Comparison of ENCODE assay signal across 13 mouse cellular contexts in the genomic region with DNA sequence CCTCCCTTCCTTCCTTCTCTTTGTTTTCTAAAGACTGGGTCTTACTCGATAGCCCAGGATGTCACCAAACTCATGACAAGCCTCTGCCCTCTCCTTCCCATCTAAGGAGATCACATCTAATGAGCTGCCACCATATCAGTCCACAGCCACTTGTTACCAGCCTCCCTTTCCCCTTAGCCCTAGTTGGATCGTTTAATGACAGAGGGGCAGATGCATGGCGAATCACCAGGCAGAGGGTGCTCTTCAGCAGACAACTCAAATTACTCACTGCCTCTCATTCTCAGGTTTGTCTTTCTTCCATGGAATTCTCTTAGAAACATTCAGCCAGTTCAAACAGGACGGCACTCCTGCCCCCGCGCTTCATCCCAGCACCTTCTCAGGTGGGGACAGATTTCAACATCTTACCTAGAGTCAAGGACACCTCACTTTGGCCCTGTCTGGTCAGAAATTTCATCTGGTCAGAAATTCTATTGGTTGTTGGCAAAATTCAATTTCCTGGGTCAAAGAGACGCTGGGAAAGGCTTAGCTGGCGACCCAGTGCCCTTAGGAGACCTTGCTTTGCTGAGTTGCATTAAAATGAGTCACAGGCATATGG. TPM values are rescaled to one million over a fixed set of nuclear protein-coding genes. Genes with fewer than 3 reads are reported as not detected.
A peak's percentile ranks its signal among the peaks of the same experiment; 100 is the strongest.
DNase-seq lines count a peak whose midpoint lies in the region; ATAC-seq lines count a peak whose summit lies in the region.
"Had no signal": no experiment of that assay in that cellular context is flagged by ENCODE, and none has a peak within 500 bp of the region (broad histone marks: within the 10 kb centered on the region; RNA-seq: fewer than 3 reads in every experiment).

No protein-coding gene starts in this region.

- DNase-seq in kidney, postnatal 36 days, result no peak
- DNase-seq in midbrain, embryonic 11.5 days (ENCODE audit: low spot score, missing footprints), result peak; percentile 37
- no peak for DNase-seq in midbrain, embryonic 14.5 days
- no peak for DNase-seq in thymus, postnatal 4 days
- DNase-seq in left cerebral cortex, adult 11 months (ENCODE audit: low spot score), result no peak
- DNase-seq: adrenal gland, postnatal 36 days; cerebellum, adult 11 months; right cerebral cortex, postnatal 4 days had no signal

- no peak for ATAC-seq in kidney, embryonic 14.5 days (ENCODE audit: low FRiP score, low TSS enrichment)
- no peak for ATAC-seq in midbrain, embryonic 11.5 days (ENCODE audit: low FRiP score)
- no peak for ATAC-seq in midbrain, embryonic 14.5 days (ENCODE audit: low FRiP score, low TSS enrichment)
- ATAC-seq in heart, embryonic 15.5 days (replicated peaks; ENCODE audit: insufficient number of reproducible peaks, insufficient read depth, low FRiP score, low read depth), result no peak
- no peak for ATAC-seq in stomach, embryonic 15.5 days (ENCODE audit: insufficient read depth, low FRiP score, low read depth)

- H3K4me2 ChIP-seq in kidney, embryonic 14.5 days (replicated peaks; ENCODE audit: low read depth, low read length), result no peak overlapping the region
- H3K4me2 ChIP-seq in midbrain, embryonic 11.5 days, result no peak overlapping the region
- no peak overlapping the region for H3K4me2 ChIP-seq in midbrain, embryonic 14.5 days (ENCODE audit: low read length)
- H3K4me2 ChIP-seq in heart, embryonic 15.5 days, result no peak overlapping the region
- no peak overlapping the region for H3K4me2 ChIP-seq in stomach, embryonic 15.5 days
- H3K4me2 ChIP-seq: hindbrain, embryonic 14.5 days had no signal

- peaks cover 8% of the 10 kb centered on the region; the same call in 1 of the 2 replicates for H3K36me3 ChIP-seq in kidney, embryonic 14.5 days (ENCODE audit: control insufficient read depth, insufficient read depth, low read length)
- no peaks in the 10 kb centered on the region for H3K36me3 ChIP-seq in midbrain, embryonic 11.5 days (ENCODE audit: control insufficient read depth, insufficient read depth, low read length)
- peaks cover 8% of the 10 kb centered on the region; the same call in 1 of the 2 replicates for H3K36me3 ChIP-seq in midbrain, embryonic 14.5 days (ENCODE audit: control insufficient read depth, insufficient read depth, low read length)
- H3K36me3 ChIP-seq in heart, embryonic 15.5 days, result peaks cover 19% of the 10 kb centered on the region
- H3K36me3 ChIP-seq in stomach, embryonic 15.5 days, result peaks cover 12% of the 10 kb centered on the region; the same call in 1 of the 2 replicates

- peak overlapping the region; percentile 53; the same call in 1 of the 2 replicates for H3K27ac ChIP-seq in kidney, embryonic 14.5 days (ENCODE audit: low read depth, low read length)
- H3K27ac ChIP-seq in midbrain, embryonic 11.5 days (ENCODE audit: low read depth, low read length), result no peak overlapping the region
- no peak overlapping the region for H3K27ac ChIP-seq in midbrain, embryonic 14.5 days (replicated peaks; ENCODE audit: low read depth, low read length)
- peak overlapping the region; percentile 68 for H3K27ac ChIP-seq in heart, embryonic 15.5 days
- H3K27ac ChIP-seq in stomach, embryonic 15.5 days, result peak overlapping the region; percentile 59
- H3K27ac ChIP-seq: forebrain, embryonic 10.5 days; hindbrain, embryonic 14.5 days had no signal

- H3K27me3 ChIP-seq in kidney, embryonic 14.5 days (ENCODE audit: control insufficient read depth, insufficient read depth, low read length), result no peaks in the 10 kb centered on the region
- H3K27me3 ChIP-seq in midbrain, embryonic 11.5 days (ENCODE audit: control insufficient read depth, insufficient read depth, low read length), result no peaks in the 10 kb centered on the region
- no peaks in the 10 kb centered on the region for H3K27me3 ChIP-seq in midbrain, embryonic 14.5 days (ENCODE audit: control insufficient read depth, insufficient read depth, low read length)
- H3K27me3 ChIP-seq in heart, embryonic 15.5 days, result no peaks in the 10 kb centered on the region
- no peaks in the 10 kb centered on the region for H3K27me3 ChIP-seq in stomach, embryonic 15.5 days (replicated peaks)

- H3K9ac ChIP-seq in kidney, embryonic 14.5 days (ENCODE audit: low read depth, low read length), result no peak overlapping the region
- no peak overlapping the region for H3K9ac ChIP-seq in midbrain, embryonic 11.5 days (ENCODE audit: low read length)
- H3K9ac ChIP-seq in midbrain, embryonic 14.5 days (replicated peaks; ENCODE audit: low read length), result no peak overlapping the region
- H3K9ac ChIP-seq in heart, embryonic 15.5 days, result no peak overlapping the region
- no peak overlapping the region for H3K9ac ChIP-seq in stomach, embryonic 15.5 days
- H3K9ac ChIP-seq: hindbrain, embryonic 14.5 days had no signal

- 0 out of 2 replicates have a peak, but pooled peaks cover 4% of the 10 kb centered on the region for H3K9me3 ChIP-seq in kidney, embryonic 14.5 days (ENCODE audit: control insufficient read depth, low read length)
- H3K9me3 ChIP-seq in midbrain, embryonic 11.5 days (ENCODE audit: control insufficient read depth, low read length), result no peaks in the 10 kb centered on the region
- no peaks in the 10 kb centered on the region for H3K9me3 ChIP-seq in midbrain, embryonic 14.5 days (ENCODE audit: control insufficient read depth, low read length)
- H3K9me3 ChIP-seq in heart, embryonic 15.5 days (replicated peaks), result no peaks in the 10 kb centered on the region
- no peaks in the 10 kb centered on the region for H3K9me3 ChIP-seq in stomach, embryonic 15.5 days
- H3K9me3 ChIP-seq: forebrain, embryonic 10.5 days had no signal

- H3K4me3 ChIP-seq in kidney, embryonic 14.5 days (ENCODE audit: low read length), result no peak overlapping the region
- H3K4me3 ChIP-seq in midbrain, embryonic 11.5 days (ENCODE audit: low read depth, low read length), result no peak overlapping the region
- H3K4me3 ChIP-seq in midbrain, embryonic 14.5 days (replicated peaks; ENCODE audit: low read depth, low read length), result no peak overlapping the region
- no peak overlapping the region for H3K4me3 ChIP-seq in heart, embryonic 15.5 days
- no peak overlapping the region for H3K4me3 ChIP-seq in stomach, embryonic 15.5 days (replicated peaks)
- H3K4me3 ChIP-seq: forebrain, embryonic 10.5 days had no signal

- 56% methylated on average over 8 of the region's 8 CpGs for WGBS in kidney, embryonic 14.5 days
- WGBS in midbrain, embryonic 11.5 days, result 72% methylated on average over 8 of the region's 8 CpGs
- WGBS in midbrain, embryonic 14.5 days, result 78% methylated on average over 8 of the region's 8 CpGs
- 62% methylated on average over 8 of the region's 8 CpGs for WGBS in heart, embryonic 15.5 days
- 56% methylated on average over 8 of the region's 8 CpGs for WGBS in stomach, embryonic 15.5 days

- H3K4me1 ChIP-seq in kidney, embryonic 14.5 days (ENCODE audit: control insufficient read depth, insufficient read depth, low read length), result peaks cover 28% of the 10 kb centered on the region
- H3K4me1 ChIP-seq in midbrain, embryonic 11.5 days (ENCODE audit: control insufficient read depth, insufficient read depth, low read length), result peaks cover 8% of the 10 kb centered on the region; the same call in 1 of the 2 replicates
- H3K4me1 ChIP-seq in midbrain, embryonic 14.5 days (ENCODE audit: control insufficient read depth, insufficient read depth, low read length), result 0 out of 2 replicates have a peak, but pooled peaks cover 3% of the 10 kb centered on the region
- peaks cover 77% of the 10 kb centered on the region for H3K4me1 ChIP-seq in heart, embryonic 15.5 days (replicated peaks)
- H3K4me1 ChIP-seq in stomach, embryonic 15.5 days, result peaks cover 18% of the 10 kb centered on the region; the same call in 1 of the 2 replicates

RNA-seq across cellular contexts. Expression of a gene that starts 16.8 kb away (rescaled TPM):
- 7.6 and 14.7 TPM in 2 replicates for polyA plus RNA-seq in kidney, embryonic 14.5 days (2014; fragmentation: Nextera tagmentation; extraction: Ambion mirVana)
- polyA plus RNA-seq in midbrain, embryonic 11.5 days (2014; fragmentation: Nextera tagmentation; extraction: Ambion mirVana), result 6.1 and 6.6 TPM in 2 replicates
- polyA plus RNA-seq in midbrain, embryonic 14.5 days (2014; fragmentation: Nextera tagmentation; extraction: Ambion mirVana), result 7.0 and 8.3 TPM in 2 replicates
- polyA plus RNA-seq in heart, embryonic 15.5 days (2015; fragmentation: Nextera tagmentation; extraction: Ambion mirVana), result 19.6 and 26.5 TPM in 2 replicates
- 17.1 and 20.4 TPM in 2 replicates for polyA plus RNA-seq in stomach, embryonic 15.5 days (2015; fragmentation: Nextera tagmentation; extraction: Ambion mirVana)

RNA-seq across cellular contexts. Expression of a gene that starts 20.4 kb away (rescaled TPM):
- 5.0 and 5.4 TPM in 2 replicates for polyA plus RNA-seq in kidney, embryonic 14.5 days (2014; fragmentation: Nextera tagmentation; extraction: Ambion mirVana)
- 1.4 and 2.5 TPM in 2 replicates for polyA plus RNA-seq in midbrain, embryonic 11.5 days (2014; fragmentation: Nextera tagmentation; extraction: Ambion mirVana)
- 5.6 and 6.0 TPM in 2 replicates for polyA plus RNA-seq in midbrain, embryonic 14.5 days (2014; fragmentation: Nextera tagmentation; extraction: Ambion mirVana)
- polyA plus RNA-seq in heart, embryonic 15.5 days (2015; fragmentation: Nextera tagmentation; extraction: Ambion mirVana), result 2.9 and 4.4 TPM in 2 replicates
- 5.5 and 11.1 TPM in 2 replicates for polyA plus RNA-seq in stomach, embryonic 15.5 days (2015; fragmentation: Nextera tagmentation; extraction: Ambion mirVana)

Comparison
In these comparisons a context has a peak if more than half of its experiments do, and no peak if none do; other contexts are left out.
1. H3K27ac ChIP-seq: peak in kidney, embryonic 14.5 days (single experiment), heart, embryonic 15.5 days (single experiment) and stomach, embryonic 15.5 days (single experiment); none in midbrain, embryonic 11.5 days (single experiment) and midbrain, embryonic 14.5 days (single experiment).